Mouse (Mus musculus) right cerebral cortex, adult 2 months (tissue): ENCODE results near the gene Myt1l.

Experiments used
- DNase-seq, 2 experiments: peaks; one replicate each; pipeline ENCODE4 v3.0.0; 2021 to 2022; ENCODE audit warnings: low spot score in 2 of 2

Myt1l gene

GRCm38 (mm10) chr12:29712795-29713721 is 184.9 kb downstream of the Myt1l start:
- DNase-seq = no peak

- DNase-seq = peak; percentile 73 to 74
Measured at GRCm38 (mm10) chr12:29723722-29724338, 195.6 kb downstream of the Myt1l start.

GRCm38 (mm10) chr12:29728294-29728693 is 200.1 kb downstream of the Myt1l start:
- no peak for DNase-seq

GRCm38 (mm10) chr12:29740346-29741025 is 212.3 kb downstream of the Myt1l start:
- peak; percentile 59 to 66 for DNase-seq

- no peak for DNase-seq
Measured at GRCm38 (mm10) chr12:29741181-29741580, 213.0 kb downstream of the Myt1l start.

GRCm38 (mm10) chr12:29750604-29751128 is 222.5 kb downstream of the Myt1l start:
- DNase-seq = peak in 1 of 2 experiments; percentile 54

- no peak for DNase-seq
Measured at GRCm38 (mm10) chr12:29755086-29755871, 227.1 kb downstream of the Myt1l start.

GRCm38 (mm10) chr12:29755872-29756265 is 227.7 kb downstream of the Myt1l start:
- DNase-seq = peak in 1 of 2 experiments; percentile 44

- DNase-seq = no peak
Measured at GRCm38 (mm10) chr12:29760611-29761010, 232.4 kb downstream of the Myt1l start.

GRCm38 (mm10) chr12:29766158-29766557 is 238.0 kb downstream of the Myt1l start:
- DNase-seq = no peak

- no peak for DNase-seq
Measured at GRCm38 (mm10) chr12:29771791-29772190, 243.6 kb downstream of the Myt1l start.

GRCm38 (mm10) chr12:29772401-29772800 is 244.2 kb downstream of the Myt1l start:
- DNase-seq = no peak

GRCm38 (mm10) chr12:29778901-29779300 is 250.7 kb downstream of the Myt1l start:
- DNase-seq = peak; percentile 49 to 63

GRCm38 (mm10) chr12:29789319-29790050 is 261.3 kb downstream of the Myt1l start:
- peak; percentile 68 to 78 for DNase-seq

GRCm38 (mm10) chr12:29790051-29790386 is 261.8 kb downstream of the Myt1l start:
- DNase-seq = no peak

GRCm38 (mm10) chr12:29792998-29793397 is 264.8 kb downstream of the Myt1l start:
- DNase-seq = no peak

- DNase-seq = no peak
Measured at GRCm38 (mm10) chr12:29795107-29795673, 267.0 kb downstream of the Myt1l start.

GRCm38 (mm10) chr12:29798595-29799391 is 270.6 kb downstream of the Myt1l start:
- DNase-seq = no peak

GRCm38 (mm10) chr12:29806415-29806814 is 278.2 kb downstream of the Myt1l start:
- DNase-seq = no peak
